Mouse (Mus musculus): Measurements from ENCODE around the gene Zfp866. TPM values are rescaled to one million over a fixed set of nuclear protein-coding genes. Genes with fewer than 3 reads are reported as not detected.

Zfp866 gene
- polyA plus RNA-seq, 1 experiment = 3.7 TPM

GRCm38 (mm10) chr8:69805491-69805890, 14.5 kb upstream of the Zfp866 start:
- WGBS = 85% methylated on average over 9 of the region's 9 CpGs
- no peak overlapping the region for H3K4me3 ChIP-seq (ENCODE audit: low read depth, low read length)
- H3K4me1 ChIP-seq (ENCODE audit: control insufficient read depth, insufficient read depth, insufficient read length, low read length) = peaks cover 5% of the 10 kb centered on the region; the same call in 1 of the 2 replicates
- H3K27me3 ChIP-seq (ENCODE audit: control insufficient read depth, insufficient read depth, low read length) = no peaks in the 10 kb centered on the region
- no peak for TF ChIP-seq POLR2A (IDR thresholded peaks at IDR 0.05; ENCODE audit: low read depth, low read length)
- no peak for TF ChIP-seq CTCF (IDR thresholded peaks at IDR 0.05; ENCODE audit: extremely low read depth, insufficient read length, insufficient replicate concordance, low read depth, low read length)
- no peak overlapping the region for H3K27ac ChIP-seq (ENCODE audit: insufficient read depth, low read depth, low read length)
- peaks cover 69% of the 10 kb centered on the region for H3K36me3 ChIP-seq (ENCODE audit: control insufficient read depth, insufficient read depth, low read length)

GRCm38 (mm10) chr8:69805086-69805485, 14.1 kb upstream of the Zfp866 start:
- H3K4me3 ChIP-seq (ENCODE audit: low read depth, low read length) = no peak overlapping the region
- H3K27me3 ChIP-seq (ENCODE audit: control insufficient read depth, insufficient read depth, low read length) = no peaks in the 10 kb centered on the region
- H3K4me1 ChIP-seq (ENCODE audit: control insufficient read depth, insufficient read depth, insufficient read length, low read length) = peaks cover 5% of the 10 kb centered on the region; the same call in 1 of the 2 replicates
- no peak overlapping the region for H3K27ac ChIP-seq (ENCODE audit: insufficient read depth, low read depth, low read length)
- peaks cover 73% of the 10 kb centered on the region for H3K36me3 ChIP-seq (ENCODE audit: control insufficient read depth, insufficient read depth, low read length)
- WGBS = 96% methylated on average over 10 of the region's 10 CpGs
- TF ChIP-seq POLR2A (IDR thresholded peaks at IDR 0.05; ENCODE audit: low read depth, low read length) (no peak), CTCF (IDR thresholded peaks at IDR 0.05; ENCODE audit: extremely low read depth, insufficient read length, insufficient replicate concordance, low read depth, low read length) (no peak)

GRCm38 (mm10) chr8:69804537-69804936, 13.6 kb upstream of the Zfp866 start:
- 89% methylated on average over 6 of the region's 6 CpGs for WGBS
- H3K4me1 ChIP-seq (ENCODE audit: control insufficient read depth, insufficient read depth, insufficient read length, low read length) = peaks cover 5% of the 10 kb centered on the region; the same call in 1 of the 2 replicates
- no peaks in the 10 kb centered on the region for H3K27me3 ChIP-seq (ENCODE audit: control insufficient read depth, insufficient read depth, low read length)
- H3K27ac ChIP-seq (ENCODE audit: insufficient read depth, low read depth, low read length) = no peak overlapping the region
- H3K36me3 ChIP-seq (ENCODE audit: control insufficient read depth, insufficient read depth, low read length) = peaks cover 78% of the 10 kb centered on the region
- H3K4me3 ChIP-seq (ENCODE audit: low read depth, low read length) = no peak overlapping the region
- TF ChIP-seq CTCF (IDR thresholded peaks at IDR 0.05; ENCODE audit: extremely low read depth, insufficient read length, insufficient replicate concordance, low read depth, low read length) (no peak), POLR2A (IDR thresholded peaks at IDR 0.05; ENCODE audit: low read depth, low read length) (no peak)

- no peak for TF ChIP-seq CTCF (IDR thresholded peaks at IDR 0.05; ENCODE audit: extremely low read depth, insufficient read length, insufficient replicate concordance, low read depth, low read length)
- TF ChIP-seq POLR2A (IDR thresholded peaks at IDR 0.05; ENCODE audit: low read depth, low read length) = no peak
- Histone ChIP-seq H3K27me3 (ENCODE audit: control insufficient read depth, insufficient read depth, low read length) (no peaks in the 10 kb centered on the region), H3K4me3 (ENCODE audit: low read depth, low read length) (no peak overlapping the region), H3K4me1 (ENCODE audit: control insufficient read depth, insufficient read depth, insufficient read length, low read length) (peaks cover 2% of the 10 kb centered on the region; the same call in 1 of the 2 replicates), H3K27ac (ENCODE audit: insufficient read depth, low read depth, low read length) (no peak overlapping the region), H3K36me3 (ENCODE audit: control insufficient read depth, insufficient read depth, low read length) (peaks cover 90% of the 10 kb centered on the region)
- 91% methylated on average over 7 of the region's 7 CpGs for WGBS
Observed at GRCm38 (mm10) chr8:69803366-69803765, 12.4 kb upstream of the Zfp866 start.

GRCm38 (mm10) chr8:69802216-69802615, 11.2 kb upstream of the Zfp866 start:
- Histone ChIP-seq H3K27me3 (ENCODE audit: control insufficient read depth, insufficient read depth, low read length) (no peaks in the 10 kb centered on the region), H3K4me3 (ENCODE audit: low read depth, low read length) (no peak overlapping the region), H3K27ac (ENCODE audit: insufficient read depth, low read depth, low read length) (no peak overlapping the region), H3K4me1 (ENCODE audit: control insufficient read depth, insufficient read depth, insufficient read length, low read length) (no peaks in the 10 kb centered on the region), H3K36me3 (ENCODE audit: control insufficient read depth, insufficient read depth, low read length) (peaks cover 95% of the 10 kb centered on the region)
- TF ChIP-seq POLR2A (IDR thresholded peaks at IDR 0.05; ENCODE audit: low read depth, low read length) (no peak), CTCF (IDR thresholded peaks at IDR 0.05; ENCODE audit: extremely low read depth, insufficient read length, insufficient replicate concordance, low read depth, low read length) (no peak)

- Histone ChIP-seq H3K4me3 (ENCODE audit: low read depth, low read length) (no peak overlapping the region), H3K27me3 (ENCODE audit: control insufficient read depth, insufficient read depth, low read length) (no peaks in the 10 kb centered on the region), H3K36me3 (ENCODE audit: control insufficient read depth, insufficient read depth, low read length) (peaks cover 95% of the 10 kb centered on the region), H3K27ac (ENCODE audit: insufficient read depth, low read depth, low read length) (no peak overlapping the region), H3K4me1 (ENCODE audit: control insufficient read depth, insufficient read depth, insufficient read length, low read length) (no peaks in the 10 kb centered on the region)
- WGBS = 91% methylated on average over 4 of the region's 4 CpGs
- TF ChIP-seq CTCF (IDR thresholded peaks at IDR 0.05; ENCODE audit: extremely low read depth, insufficient read length, insufficient replicate concordance, low read depth, low read length) = no peak
- no peak for TF ChIP-seq POLR2A (IDR thresholded peaks at IDR 0.05; ENCODE audit: low read depth, low read length)
Observed at GRCm38 (mm10) chr8:69801796-69802195, 10.8 kb upstream of the Zfp866 start.

GRCm38 (mm10) chr8:69799946-69800345, 9.0 kb upstream of the Zfp866 start:
- Histone ChIP-seq H3K36me3 (ENCODE audit: control insufficient read depth, insufficient read depth, low read length) (peaks cover 92% of the 10 kb centered on the region), H3K27ac (ENCODE audit: insufficient read depth, low read depth, low read length) (no peak overlapping the region), H3K4me1 (ENCODE audit: control insufficient read depth, insufficient read depth, insufficient read length, low read length) (no peaks in the 10 kb centered on the region), H3K27me3 (ENCODE audit: control insufficient read depth, insufficient read depth, low read length) (no peaks in the 10 kb centered on the region), H3K4me3 (ENCODE audit: low read depth, low read length) (no peak overlapping the region)
- TF ChIP-seq CTCF (IDR thresholded peaks at IDR 0.05; ENCODE audit: extremely low read depth, insufficient read length, insufficient replicate concordance, low read depth, low read length) (no peak), POLR2A (IDR thresholded peaks at IDR 0.05; ENCODE audit: low read depth, low read length) (no peak)
- WGBS = 93% methylated on average over 5 of the region's 5 CpGs
